Mouse (Mus musculus): Measurements from ENCODE around the gene Zfp423.

Zfp423 gene

DNA sequence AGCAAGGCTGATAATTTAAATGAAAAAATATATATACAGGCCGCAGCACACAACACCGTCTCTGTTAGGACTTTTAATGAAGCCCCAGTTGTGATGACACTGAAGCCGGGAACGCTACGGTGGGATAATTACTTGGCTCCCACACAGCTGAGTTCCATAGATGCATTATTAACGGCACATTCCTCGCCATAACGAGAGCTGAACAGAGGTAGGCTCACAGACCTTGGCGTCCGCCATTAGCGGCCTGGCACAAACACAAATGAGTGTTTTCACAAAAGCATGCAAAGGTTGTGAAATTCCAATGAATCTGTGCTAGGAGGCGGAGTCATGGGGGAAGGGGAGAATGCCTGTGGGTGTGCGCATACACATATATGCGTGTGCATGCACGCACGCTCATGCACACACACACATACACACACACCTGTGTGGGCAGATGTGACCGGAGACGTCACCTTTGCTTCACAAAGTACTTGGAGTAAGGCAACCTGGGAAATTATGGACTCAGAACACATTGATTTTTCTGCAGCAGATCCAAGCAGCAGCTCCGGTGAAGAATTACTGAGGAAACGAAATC, 214.2 kb downstream of the Zfp423 start:
- DNase-seq (ENCODE audit: low spot score in 2 of 2) = no peak

DNA sequence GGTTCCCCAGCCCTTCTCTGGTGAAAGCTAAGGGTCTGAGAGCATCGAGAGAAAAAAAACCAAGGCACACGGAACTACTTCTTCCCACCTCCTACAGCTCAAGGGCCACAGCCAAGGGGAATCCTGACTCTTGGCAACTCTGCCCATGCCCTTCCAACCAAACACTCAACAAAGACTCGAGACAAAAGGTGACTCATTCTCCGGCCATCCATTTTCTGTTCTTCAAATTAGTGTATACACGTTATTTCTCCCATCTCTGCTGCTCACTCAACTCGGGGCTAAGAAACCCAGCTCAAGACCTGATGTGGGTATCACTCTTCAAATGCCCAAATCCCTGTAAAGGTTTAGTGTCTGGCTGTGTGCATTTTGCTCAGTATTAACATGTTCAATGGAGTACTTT, 214.8 kb downstream of the Zfp423 start:
- DNase-seq (ENCODE audit: low spot score in 2 of 2) = no peak

DNA sequence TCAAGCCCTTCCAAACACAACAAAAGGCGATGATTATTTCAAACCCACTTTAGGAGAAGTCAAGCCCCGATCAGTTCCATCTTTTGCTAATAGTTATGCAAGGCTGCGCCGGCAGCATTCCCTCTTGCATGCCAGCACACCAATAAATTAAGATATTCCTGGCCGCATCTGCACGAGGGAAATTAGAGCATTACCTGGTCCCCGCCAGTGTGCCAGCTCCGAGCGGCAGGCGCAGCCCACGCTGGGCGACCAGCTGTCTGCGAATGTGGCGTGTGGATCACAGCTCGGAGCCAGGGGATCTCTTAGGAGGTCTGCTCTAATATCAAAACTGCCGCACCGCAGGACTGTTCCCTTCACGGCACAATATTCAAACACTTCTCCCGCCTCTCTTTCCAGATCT, 217.4 kb downstream of the Zfp423 start:
- no peak for DNase-seq (ENCODE audit: low spot score in 2 of 2)

DNA sequence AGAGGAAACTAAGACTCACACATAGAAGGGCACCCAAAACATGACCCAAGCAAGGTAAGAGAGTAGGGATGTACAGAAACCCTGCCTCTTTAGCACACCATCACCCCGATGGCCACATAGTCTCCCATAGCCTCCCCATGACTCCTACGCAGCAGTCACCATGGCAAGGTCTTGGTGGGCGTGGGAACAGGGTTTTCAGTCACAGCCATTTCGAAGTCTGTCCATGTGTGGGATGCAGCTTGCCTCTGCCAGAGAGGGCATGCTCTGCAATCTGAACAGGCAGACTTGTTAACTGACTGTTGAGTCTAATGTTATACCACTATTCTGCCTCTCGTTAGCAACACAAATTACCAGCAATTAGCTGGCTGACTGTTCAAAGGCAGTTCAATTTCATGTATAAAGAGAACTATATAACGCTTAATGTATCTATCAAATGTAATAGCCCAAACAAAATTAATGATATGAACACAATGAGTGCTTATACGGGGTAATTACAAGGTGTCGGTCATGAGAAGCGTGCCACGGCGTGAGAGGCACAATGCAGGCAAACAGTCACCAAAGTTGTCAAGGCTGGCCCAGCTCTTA, 218.4 kb downstream of the Zfp423 start:
- no peak for DNase-seq (ENCODE audit: low spot score in 2 of 2)

DNA sequence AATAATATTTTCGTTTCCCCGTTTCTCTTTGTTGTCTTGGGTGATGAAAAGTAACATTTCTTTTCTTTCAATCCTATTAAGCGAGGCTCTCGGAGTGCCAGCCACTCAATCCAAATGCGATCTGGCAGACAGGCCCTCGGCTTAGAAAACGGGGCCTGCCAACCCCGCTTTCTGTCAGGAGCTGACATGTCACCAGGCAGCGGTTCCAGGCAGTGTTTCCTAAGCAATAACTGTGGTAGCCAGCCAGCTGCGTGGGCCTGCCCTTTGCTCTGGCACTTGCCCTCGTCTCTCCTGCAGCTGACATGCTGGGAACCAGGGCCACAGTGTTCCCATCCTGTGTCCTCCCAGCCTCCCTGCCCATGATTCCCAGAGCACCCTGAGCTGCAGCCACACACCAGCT, 221.5 kb downstream of the Zfp423 start:
- no peak for DNase-seq (ENCODE audit: low spot score in 2 of 2)

DNA sequence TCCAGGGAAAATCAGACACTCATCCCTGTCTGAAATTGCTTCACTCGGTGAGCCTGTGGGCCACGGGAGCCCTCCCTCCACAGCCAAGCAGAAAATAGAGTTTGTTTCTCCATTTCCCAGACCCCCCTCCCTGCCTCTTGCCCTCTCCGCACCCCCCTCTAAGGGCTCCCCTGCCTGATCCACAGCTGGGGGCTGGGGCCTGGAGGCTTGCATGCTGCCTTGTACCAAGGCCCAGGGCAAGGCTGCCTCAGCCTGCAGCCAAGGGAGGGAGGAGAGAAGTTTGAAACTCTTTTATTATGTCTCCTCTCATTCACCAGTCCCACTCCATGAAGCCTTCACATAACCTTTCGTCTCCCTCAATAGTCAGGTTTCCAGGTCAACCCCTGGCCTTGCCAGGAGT, 224.5 kb downstream of the Zfp423 start:
- DNase-seq (ENCODE audit: low spot score in 2 of 2) = no peak

DNA sequence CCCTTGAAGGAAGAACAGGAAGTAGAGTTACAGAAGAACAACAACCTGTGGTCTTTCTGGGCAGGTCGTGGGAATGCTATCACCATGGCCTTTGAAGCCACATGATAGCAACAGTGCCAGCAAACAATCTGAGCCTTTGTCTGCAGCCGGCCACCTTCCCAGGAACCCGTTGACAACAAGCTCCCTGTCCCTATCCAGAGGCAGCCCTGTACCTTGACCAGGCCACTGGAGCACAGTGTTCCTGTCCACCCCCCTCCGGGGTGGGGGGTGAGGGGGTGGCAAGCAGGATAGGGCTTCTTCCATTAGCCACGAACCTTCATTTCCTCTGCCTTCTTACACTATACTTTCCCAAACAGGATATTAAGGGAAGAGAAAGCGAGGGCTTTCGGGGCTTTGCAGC, 224.9 kb downstream of the Zfp423 start:
- no peak for DNase-seq (ENCODE audit: low spot score in 2 of 2)

DNA sequence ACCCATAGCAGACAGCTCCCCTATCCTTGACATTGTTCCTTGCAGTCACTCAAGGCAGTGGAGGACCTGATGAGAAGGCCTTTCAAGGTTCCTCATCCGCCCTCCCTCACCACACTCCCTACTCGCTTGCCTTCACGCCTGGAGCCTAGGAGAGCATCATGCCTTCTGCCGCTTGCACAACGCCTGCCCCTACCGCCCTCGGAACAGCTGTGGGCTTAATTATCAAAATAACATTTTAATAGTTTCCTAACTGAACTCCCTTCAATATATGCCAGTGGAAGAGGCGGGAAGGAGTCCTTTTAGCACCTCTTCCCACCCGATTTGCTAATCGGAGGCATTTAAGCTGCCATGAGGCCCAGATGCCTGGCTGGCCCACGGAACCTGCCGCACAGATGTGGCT, 228.3 kb downstream of the Zfp423 start:
- no peak for DNase-seq (ENCODE audit: low spot score in 2 of 2)

DNA sequence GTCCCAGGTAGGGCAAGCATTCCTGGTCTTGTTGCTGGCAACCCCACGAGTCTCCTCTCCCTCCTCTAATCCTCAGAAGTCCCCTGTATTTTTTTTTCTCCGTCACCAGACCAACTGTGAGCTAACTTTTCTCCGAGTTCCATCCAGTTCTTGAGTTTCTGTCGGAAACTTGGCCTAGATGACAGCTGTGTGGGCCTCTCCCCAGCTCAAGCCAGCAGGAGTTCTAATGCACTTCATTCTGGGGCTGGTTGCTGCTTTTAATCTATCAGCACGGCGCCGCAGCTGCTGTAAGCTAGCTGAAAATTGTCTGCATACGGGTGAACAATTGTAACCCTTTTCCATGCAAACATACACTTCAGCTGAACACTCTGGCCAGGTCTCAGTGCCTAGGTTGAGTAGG, 236.4 kb downstream of the Zfp423 start:
- no peak for DNase-seq (ENCODE audit: low spot score in 2 of 2)

DNA sequence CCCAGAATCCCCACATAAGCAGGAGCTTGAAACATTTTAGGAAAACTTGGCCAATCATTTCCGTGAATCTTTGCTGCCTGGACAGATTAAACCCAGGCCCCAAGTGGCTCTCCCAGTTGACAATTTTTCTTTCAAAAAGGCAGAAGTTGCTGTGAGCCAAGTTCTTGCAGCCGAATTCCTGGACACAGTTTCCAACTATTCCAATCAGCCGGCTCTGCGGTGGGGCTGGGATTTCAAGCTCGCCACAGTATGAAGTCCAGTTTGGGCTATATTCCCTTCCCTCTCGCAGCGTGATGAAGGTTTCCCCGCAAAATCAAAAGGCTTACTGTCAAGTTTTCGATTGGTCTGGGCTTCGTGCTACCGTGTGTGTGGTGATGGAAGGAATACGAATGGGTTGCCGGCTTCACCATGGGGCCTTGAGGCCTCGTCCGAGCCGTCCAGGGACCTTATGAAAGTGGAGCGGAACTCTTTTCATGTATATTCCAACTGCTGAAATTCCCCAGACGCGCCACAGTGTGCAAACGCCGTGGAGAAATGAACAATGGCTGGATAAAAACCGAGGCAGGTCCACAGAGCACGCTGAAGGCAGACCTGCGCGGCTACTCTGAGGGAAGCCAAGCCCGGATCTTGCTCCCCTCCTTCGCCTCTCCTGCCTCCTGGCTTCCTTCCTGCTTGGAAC, 240.1 kb downstream of the Zfp423 start:
- DNase-seq (ENCODE audit: low spot score in 2 of 2) = no peak

DNA sequence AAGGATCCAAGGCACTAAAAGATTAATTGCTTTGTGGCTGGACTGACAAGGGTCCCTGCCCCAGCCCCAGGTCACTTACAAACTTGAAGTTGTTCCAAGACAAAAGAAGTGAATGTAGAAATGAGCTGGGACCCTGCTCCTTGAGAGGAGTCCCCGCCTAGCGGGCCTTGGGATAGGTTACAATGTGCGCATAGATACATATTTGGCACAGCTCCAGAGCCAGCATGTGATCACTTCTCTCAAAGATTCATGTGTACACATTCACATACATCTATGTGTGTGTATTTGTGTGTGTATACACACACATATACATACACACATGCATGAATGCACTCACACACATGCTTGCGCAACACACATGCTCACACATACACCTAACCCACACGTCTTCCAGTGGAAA, 241.9 kb downstream of the Zfp423 start:
- no peak for DNase-seq (ENCODE audit: low spot score in 2 of 2)

DNA sequence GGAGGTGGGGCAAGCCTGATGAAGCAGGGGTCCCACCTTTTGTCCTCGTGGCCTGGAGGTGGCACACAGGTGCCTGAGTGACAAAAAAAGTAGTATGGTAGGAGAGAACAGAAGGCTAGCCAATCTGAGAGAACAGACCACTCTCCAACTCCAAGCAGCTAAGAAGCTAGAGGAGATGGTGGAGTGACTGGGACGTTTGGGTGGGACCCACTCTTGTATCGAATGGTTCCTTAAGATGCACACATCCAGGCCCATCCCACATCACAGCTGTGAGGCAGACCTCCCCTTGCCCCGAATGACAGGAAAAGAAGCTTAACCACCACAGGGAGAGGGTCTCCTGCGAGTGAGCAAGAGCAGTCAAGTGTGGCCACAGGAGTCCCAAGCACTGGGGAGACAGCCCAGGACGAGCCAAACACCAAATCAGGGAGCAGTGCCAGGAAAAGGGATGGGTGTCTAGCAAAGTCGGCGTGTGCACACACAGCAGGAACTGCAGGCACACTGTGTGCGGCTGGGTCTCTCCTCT, 242.6 kb downstream of the Zfp423 start:
- no peak for DNase-seq (ENCODE audit: low spot score in 2 of 2)

DNA sequence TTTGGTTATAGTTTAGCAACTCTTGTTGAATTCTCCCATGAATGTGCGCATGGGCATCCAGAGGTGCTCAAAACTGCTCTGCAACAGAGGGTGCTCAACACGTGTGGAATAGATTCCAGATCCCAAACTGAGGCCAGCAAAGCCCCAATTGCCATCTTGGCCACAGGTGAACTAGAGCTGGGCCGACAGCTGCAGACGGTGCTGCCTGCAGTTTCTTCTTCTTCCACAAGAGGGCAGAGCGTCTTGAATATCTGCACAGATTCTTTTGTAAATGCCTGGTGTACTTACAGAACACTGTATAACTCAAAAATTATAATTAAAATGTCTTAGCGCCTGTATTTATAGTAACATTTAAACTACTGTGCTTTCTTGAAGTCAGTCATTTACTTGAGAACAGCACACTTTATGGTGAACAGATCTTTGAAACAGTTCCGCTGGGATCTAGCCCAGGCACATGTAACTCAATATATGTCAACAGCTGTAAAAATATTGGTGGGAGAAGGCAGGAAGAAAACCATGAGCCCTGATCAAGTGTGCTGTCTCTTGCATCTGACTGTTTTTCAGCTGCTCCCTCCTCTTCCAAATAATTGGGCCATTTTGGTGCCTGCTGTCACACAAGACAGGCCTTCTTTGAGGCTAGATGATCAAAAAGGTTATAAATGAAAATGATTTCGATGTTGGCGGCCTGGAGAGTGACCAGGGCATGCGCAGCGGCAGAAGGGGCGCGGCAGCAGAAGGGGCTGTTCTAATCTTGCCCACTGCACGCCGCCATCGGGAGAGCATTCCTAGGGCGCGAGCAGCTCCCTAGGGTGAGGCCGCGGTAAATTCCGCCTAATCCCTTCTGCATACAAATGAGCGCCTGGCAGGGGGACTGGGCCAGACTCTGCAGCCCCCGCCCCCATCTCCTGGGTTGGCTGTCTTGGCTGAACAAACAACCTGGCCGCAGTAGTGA, 243.4 kb downstream of the Zfp423 start:
- DNase-seq (ENCODE audit: low spot score in 2 of 2) = peak; percentile 40 to 78

DNA sequence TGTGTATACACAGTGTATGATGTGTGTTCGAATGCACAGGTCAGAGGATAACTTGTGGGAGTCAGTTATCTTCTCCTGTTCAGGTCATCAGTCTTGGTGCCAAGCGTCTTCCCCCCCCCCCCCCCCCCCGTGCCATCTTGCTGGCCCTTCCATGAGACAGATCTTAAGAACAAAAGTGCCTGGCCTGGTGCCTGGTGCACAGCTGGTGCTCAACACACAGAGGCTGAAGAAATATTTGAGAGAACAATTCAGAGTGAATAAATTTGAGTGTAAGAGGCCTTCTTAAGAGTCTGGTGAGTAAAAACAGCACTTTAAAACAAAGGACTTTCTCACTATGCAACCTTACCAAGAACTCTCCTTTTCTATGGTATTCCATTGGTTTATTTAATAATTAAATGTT, 245.4 kb downstream of the Zfp423 start:
- DNase-seq (ENCODE audit: low spot score in 2 of 2) = no peak

DNA sequence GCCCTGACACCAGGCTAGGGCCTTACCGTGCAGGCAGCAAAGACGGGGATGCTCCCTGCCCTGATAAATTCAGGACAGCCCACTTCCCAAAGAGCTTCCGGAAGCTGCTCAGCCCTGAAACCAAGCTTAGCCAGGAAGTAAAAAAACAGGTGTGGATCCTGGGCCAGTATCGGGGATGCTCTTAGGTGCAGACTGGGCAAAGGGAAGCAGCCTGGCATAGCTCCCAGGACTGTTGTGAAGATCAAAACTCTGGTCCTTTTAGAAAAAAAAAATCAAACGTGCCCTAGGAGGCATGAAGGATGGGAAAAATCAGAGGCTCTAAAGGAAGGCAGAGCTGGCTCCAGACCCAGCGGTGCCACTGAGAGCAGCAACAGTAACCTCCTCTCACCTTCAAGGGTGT, 247.4 kb downstream of the Zfp423 start:
- DNase-seq (ENCODE audit: low spot score in 2 of 2) = no peak

DNA sequence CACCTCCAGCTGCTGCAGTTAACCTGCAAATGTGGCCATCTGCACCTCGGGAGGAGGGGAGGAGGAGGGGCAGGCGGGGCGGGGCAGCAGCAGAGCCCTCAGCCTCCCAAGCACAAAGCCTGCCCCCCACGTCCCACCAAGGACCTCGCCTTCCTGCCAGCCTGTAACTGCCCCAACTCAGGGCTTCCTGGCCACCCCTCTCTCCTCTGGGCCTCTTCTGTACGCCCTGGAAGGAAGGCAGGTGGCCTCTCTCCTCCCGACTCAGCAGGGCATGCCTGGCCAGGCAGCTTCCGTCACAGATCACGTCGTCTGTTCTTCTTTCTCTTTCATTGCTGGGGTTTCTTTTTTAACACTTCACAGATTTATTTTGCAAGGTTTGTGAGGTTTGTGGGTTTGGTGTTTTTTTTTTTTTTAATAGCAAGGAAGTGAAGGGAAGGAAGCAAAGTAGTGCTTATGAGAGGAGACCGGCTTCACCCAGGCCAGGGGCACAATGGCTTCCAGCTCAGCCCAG, 251.2 kb downstream of the Zfp423 start:
- DNase-seq (ENCODE audit: low spot score in 2 of 2) = no peak

DNA sequence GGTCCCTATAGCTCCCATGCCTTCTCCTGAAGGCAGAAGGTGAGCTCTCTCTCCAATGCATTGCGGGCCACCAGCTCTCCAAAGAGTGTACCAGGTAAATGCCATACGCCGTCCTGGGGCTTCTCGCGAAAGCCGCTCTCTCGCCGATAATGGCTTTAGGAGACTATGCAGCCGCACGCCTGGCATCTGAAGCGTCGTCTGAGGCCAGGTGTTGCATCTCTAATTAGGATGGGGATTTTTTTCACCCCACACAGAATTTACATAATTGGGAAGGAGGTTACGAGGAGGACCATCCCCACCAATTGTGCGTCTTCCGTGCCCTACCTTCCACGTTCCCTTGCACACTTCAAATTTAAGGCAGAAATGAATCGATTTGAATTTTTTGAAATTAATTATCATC, 252.2 kb downstream of the Zfp423 start:
- no peak for DNase-seq (ENCODE audit: low spot score in 2 of 2)

DNA sequence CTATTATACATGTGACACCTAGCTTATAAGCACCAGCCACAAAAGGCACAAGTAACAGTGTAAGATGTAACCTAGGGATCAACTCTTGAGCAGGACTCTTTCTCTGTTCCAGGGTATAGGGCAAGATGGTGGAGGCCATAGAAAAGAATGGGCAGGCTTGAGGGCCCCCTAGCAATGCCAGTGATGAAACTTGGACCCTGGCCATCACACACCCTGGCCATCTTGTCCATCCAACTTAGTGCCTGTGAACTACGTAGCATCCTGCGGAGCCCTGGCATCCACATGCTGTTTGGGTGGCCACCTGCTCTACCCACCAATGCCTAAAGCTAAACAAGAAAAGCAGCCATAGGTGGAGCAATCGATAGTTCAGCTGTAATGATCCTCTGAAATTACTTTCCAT, 254.6 kb downstream of the Zfp423 start:
- DNase-seq (ENCODE audit: low spot score in 2 of 2) = no peak

DNA sequence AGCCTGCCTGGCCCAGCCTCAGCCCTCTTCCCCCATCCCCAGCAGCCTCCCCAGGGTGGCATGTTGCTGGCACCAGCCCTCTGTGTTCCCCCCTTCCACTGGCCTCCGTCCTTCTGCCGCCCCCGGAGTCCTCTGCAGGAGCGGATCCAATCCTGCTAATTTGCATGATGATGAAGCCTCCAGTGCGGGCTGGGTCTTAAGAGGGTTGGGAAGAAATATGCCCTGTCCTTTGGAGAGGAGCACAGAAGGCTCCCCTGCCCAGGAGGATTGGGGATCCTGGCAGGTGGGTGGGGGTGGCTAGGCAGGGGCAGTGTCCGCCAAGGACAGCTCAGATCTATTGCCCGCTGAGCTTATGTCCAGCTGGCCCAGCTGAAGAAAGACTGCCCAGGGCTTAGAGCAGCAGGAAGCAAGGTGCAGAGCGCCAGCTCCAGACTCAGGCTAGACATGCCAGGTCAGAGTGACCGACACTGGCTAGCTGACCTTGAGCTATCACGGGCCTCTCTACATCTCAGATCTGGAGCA, 256.5 kb downstream of the Zfp423 start:
- DNase-seq (ENCODE audit: low spot score in 2 of 2) = no peak

DNA sequence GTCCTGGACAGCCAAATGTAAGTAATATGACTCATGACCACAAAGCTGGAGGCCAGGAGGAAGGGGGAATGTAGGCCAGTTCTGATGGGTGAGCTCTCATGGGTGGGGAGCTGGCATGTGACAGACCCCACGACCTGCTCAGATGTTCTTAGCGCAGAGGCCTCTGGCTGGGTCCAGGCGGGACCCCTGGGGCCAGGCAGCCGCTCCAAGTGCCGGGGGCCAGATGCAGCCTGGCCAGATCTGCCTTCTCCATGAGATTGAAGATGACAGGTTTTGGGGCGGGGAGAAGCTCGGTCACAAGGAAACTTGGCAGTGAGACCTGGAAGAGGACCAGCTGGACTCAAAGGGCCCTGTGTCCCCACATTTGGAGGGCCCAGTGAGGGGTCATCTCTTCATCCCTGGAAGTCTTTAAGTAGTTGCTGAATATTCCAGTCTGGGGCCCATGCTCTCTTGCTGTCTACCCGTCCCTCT, 257.3 kb downstream of the Zfp423 start:
- DNase-seq (ENCODE audit: low spot score in 2 of 2) = no peak

DNA sequence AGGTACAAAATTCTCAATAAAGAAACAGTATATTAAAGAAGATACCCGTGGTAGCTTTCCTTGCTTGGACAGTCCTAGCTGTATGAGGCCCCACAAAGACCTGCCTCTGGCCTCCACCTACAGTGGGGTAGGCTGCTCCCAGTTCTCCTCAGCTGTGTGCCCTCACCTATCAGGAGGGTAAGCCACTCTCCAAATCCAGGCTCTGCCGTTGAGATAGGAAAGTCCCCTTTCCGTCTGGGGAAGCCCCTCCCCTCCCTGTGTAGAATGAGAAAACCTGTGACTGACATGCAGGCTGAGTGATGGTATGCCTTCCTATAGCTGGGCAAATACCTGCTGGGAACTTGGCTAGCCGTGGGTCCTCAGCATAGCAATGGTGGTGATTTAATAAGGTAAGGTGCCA, 257.8 kb downstream of the Zfp423 start:
- DNase-seq (ENCODE audit: low spot score in 2 of 2) = no peak

DNA sequence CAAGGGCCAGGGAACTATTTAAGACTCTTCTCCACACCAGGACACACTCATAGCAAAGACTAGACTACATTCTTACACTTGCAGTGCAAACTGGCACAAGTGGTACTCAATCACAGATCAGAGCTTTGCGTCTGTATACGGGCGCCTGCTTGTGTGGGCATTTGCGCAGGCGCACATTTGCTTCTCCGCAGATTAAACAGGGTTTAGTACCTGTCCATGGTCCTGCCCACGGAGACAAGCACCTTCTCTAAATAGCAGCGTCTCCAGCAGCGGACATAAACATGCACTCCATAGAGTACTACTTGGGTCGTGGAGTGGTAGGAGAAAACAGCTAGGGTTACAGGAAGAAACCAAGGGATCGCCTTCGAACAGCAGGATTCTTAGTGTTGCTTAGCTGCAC, 259.1 kb downstream of the Zfp423 start:
- DNase-seq (ENCODE audit: low spot score in 2 of 2) = no peak

Measured in frontal cortex, postnatal 14 days (tissue).